Mouse (Mus musculus) erythroblast, adult 5-6 weeks (primary cell): ENCODE results near the gene Kif27. TPM values are rescaled to one million over a fixed set of nuclear protein-coding genes. Genes with fewer than 3 reads are reported as not detected.
"Not testable (repeated sequence)": the region's sequence is repeated elsewhere in the genome, so short reads cannot be mapped to it uniquely, and the experiment has no call there.

Experiments
- ATAC-seq: replicated peaks from 2 replicates; pipeline ENCODE4 v1.8.0; 2016; ENCODE audit warnings: moderate number of reproducible peaks, mild to moderate bottlenecking, moderate TSS enrichment, inconsistent platforms; ENCODE audit not compliant: poor library complexity, low FRiP score, severe bottlenecking
- total RNA-seq, 2 experiments: library from RNA; stranded (forward) in 1 of 2; stranded (reverse) in 1 of 2; fragments of 150-400 nt in 1 of 2; fragments of 200-764, 138-1000 nt in 1 of 2; gene quantifications; 2 replicates each; pipeline versions ENCODE4 v1.2.3 to v1.2.4; 2015 to 2017; ENCODE audit warnings: low replicate concordance in 2 of 2

Gene Kif27
- total RNA-seq, 2 experiments from 2014 or later = not detected

DNA sequence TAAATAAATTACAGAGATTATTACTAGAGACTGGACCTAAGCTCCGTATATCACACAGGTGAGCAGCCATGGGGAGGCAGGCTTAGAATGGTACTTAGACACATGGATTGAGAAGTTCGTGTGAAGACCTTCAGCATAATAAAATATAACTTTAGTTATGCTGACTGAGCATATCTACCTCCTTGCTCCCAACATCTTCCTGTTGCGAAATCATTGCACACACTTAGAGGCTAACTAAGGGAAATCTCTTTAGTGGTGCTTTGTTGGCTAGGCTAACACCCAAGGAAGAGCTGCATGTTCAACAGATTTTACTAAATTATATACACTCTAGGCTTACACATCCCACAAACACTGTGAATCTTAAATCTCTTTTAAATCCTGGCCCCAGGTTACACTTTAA, 7.5 kb upstream of the Kif27 start:
- no peak for ATAC-seq

DNA sequence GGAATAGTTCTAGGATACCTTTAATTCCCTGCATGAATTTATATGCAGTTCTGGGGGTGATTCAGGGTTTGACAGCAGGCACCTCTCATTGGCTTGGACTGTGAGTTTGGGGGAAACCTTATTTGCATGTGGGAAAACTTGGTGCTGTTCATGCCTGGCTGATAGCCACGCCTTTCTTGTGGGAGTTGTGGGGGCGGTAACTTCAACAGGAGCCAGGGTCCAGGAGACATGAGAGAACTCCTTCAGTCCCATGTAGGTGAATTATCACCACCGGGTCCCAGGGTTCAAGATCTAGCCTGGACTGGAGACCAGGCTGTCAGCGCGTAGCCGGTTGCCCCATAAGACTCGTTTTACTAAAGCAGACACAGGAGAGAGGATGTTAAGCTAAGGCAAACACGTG, 6.3 kb upstream of the Kif27 start:
- not testable (repeated sequence) for ATAC-seq

DNA sequence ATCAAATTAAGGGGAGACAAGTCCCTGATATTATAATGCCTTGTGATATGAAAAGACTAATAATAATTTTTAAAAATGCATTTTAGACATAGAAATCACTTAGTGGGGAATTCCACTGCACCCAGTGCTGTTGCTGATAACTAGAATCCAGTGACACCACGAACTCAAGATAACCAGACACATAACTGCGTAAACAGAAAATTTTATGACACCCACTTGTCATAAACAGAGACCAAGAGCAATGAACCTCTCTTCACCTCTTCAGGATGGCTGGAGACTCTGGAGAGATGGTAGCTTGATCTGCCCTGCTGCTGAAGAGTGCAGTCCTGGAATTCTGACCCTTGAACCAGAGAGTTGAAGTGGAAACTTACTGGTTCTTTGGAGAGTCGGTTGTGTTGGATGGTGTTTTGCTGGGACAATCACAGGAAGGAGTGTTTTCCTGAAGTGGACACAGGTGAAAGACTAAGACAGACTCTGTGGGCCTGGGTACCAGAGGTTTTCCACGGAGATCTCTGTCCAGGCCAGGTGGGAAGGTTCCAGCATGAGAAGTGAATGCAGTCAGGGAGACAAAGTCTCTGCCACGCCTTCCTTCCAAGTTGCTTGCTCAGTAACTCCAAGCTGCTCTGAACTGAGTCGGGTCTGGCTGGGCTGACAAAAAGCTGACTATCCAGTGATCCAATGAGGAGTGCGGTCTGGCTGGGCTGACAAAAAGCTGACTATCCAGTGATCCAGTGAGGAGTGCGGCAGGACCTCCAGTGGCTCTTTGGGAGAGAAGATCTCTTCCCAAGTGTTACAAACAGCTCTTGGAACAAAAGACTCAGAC, 5.6 kb upstream of the Kif27 start:
- ATAC-seq = no peak

- ATAC-seq = peak; percentile 63
Measured at GRCm38 (mm10) chr13:58359304-58359653, 357 bp upstream of the Kif27 start.

GRCm38 (mm10) chr13:58352996-58353395, 5.9 kb downstream of the Kif27 start:
- ATAC-seq = no peak

GRCm38 (mm10) chr13:58350606-58351005, 8.3 kb downstream of the Kif27 start:
- no peak for ATAC-seq

DNA sequence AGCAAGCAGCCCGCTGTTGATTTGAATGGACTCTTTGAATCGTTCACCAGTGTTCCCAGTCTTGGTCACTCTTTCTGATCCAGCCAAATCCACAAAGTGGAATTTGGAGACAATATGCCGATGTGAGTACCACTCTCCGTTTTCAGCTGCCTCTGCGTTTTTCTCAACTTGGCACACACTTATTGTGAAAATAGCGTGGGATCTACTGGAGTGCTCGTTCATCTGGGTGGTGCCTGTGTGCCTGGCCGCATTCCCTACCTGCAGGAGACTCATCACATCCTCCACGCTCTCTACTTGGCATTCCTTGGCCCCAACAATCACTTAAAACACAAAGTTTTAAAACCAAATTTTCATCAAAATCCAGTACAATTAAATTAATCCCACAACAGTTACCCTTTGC, 14.4 kb downstream of the Kif27 start:
- ATAC-seq = no peak

DNA sequence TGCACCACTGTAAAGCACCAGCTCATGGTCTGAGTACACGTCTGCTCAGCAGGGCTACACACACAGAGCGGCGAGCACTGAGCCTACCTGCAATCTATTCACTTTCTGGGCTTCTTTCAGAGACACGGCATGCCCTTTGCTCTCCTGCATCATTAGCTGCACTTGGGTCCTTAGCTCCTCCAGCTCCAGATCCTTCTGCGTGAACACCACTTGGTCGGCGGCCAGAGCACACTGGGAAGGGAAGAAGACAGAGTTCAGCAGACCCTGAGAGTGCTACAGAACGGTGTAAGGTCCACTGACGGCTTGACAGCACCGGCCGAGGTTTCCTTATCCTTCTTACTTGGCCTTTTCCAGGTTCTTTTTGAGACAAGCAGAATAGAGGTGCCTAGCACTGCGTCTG, 21.5 kb downstream of the Kif27 start:
- ATAC-seq = no peak

- no peak for ATAC-seq
Measured at GRCm38 (mm10) chr13:58334116-58334515, 24.8 kb downstream of the Kif27 start.

GRCm38 (mm10) chr13:58317768-58318167, 41.2 kb downstream of the Kif27 start:
- ATAC-seq = no peak

- ATAC-seq = no peak
Measured at GRCm38 (mm10) chr13:58314991-58315390, 43.9 kb downstream of the Kif27 start.

DNA sequence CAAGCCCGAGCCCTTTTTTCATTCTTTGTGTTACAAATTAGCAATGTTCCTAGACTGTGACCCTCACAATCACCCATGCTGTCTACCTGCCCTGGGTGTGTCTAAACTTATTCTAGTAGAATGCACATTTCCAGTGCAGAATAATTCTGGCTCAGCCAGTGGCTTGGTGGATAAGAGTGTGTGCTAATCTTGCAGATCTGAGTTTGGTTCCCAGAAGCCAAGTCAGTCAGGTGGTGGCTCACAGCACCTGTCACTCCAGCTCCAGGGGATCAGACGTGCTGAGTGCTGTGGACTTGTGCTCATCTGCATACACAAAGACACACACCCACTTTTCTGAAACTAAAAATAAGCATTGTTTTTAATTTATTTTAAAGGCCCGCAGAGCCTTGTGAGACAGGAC, 45.2 kb downstream of the Kif27 start:
- ATAC-seq = no peak

DNA sequence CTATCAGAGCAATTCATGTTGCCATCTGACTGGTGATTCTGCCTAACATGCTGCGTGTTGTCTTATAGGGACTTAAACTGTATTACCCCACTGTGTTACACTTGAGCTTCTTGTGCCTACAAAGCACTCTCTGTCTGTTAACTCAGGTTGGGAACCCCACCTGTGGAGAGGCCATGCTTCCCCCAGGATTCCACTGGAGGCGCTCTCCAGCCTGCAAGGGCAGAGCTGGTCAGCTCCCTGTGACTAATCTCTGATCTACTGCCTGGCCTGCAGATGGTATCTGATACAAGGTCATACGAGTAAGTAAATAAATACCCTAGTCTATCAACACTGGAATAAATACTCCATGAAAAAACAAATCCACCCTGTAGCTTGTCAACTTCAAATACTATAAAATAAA, 47.6 kb downstream of the Kif27 start:
- no peak for ATAC-seq

DNA sequence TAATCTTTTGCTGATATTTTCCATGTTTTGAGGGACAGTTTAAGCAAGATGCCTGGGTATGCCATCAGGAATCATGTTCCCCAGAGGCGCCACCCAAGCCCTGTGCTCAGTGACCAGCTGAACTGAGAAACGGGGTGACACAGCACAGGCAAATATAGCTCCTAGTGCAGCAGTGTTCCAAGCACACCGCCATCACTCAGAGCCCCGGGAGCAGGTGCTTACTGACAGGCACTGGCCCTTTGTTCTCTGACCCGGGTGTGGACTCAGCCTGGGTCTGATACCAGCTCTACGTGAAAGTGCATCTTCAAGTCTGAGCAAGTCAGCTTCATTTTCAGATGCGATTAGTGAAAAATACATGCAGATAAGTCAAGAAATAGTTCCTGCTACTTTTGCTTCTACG, 49.4 kb downstream of the Kif27 start:
- ATAC-seq = no peak

DNA sequence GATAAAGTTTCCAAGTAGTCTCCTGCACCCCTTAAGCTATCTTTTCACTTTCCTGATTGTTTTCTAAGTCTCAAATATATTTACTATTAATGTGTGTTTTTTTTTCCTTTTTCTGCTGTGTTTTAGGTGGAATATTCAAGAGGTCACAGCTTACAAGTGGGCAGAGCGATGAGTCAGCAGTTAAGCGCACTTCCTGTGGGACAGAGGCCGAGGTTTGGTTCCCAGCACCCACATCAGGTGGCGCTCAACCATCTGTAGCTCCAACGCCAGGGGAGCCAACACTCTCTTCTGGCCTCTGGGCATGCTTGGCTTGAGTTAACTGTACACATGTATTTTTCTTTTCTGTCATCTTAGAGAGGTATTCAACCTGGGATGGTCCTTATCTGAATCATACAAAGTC, 51.5 kb downstream of the Kif27 start:
- ATAC-seq = no peak

DNA sequence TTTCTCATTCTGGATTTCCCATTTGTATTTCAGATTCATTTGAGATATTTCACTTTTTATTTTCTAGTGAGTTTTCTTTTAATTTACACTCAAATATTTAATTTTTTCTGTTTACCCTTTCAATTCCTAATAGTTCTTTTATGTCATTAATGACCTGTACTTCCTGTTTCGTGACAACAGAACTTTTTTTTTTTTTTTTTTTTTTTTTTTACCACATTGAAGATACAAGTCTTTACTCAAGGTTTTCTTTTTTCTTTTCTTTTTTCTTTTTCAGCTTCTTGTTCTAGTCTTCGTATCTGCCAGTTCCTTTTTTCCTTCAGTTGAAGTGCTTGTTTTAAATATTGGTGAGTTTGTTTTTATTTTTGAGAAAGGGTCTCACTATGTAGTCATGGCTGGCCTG, 53.7 kb downstream of the Kif27 start:
- no peak for ATAC-seq

DNA sequence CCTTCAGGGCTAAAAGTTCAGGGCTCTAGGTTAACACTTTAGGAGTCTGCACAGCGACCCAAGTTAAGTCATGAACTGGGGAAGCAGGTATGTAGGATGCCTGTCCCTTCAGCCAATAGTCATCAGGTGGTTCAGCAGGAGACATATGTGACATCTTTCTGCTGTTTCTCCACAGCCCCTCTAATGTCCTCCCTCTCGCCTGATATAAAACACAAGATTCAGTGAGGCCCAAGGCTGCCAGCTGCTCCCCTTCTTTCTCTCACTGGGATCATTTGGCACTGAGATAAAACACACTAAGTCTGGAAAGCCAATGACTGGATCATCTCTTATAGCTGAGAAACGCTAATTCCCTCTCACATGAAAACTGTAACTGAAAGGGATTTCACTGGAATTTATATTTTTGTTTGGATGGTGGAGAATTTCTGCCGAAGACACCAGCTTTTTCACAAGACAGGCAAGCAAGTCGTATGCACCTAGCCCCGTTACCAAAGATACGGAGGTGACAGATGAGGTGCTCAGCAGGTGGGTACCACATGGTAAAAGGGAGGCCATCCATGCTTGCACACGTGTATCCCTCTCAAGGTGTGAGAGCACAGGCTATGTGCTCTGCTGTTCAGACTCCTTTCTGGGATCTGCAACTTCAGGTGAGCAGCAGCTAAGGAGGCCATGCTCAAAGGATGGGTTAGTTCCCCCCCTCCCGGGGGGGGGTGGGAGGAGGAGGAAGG, 56.3 kb downstream of the Kif27 start:
- no peak for ATAC-seq

- no peak for ATAC-seq
Measured at GRCm38 (mm10) chr13:58301961-58302360, 57.0 kb downstream of the Kif27 start.

DNA sequence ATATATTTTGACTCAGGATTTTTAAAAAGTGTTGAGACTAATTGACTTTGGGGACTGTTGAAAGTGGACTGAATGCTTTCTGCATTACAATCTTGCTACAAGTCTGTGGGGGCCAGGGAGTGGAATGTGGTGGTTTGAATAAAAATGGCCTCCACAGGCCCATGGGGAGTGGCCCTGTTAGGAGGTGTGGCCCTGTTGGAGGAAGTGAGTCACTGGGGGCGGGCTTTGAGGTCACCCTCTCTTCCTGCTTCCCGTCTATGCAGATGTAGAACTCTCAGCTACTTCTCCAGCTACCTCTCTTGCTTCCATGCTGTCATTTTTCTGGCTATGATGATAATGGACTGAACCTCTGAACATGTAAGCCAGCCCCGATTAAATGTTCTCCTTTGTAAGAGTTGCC, 60.2 kb downstream of the Kif27 start:
- no peak for ATAC-seq

GRCm38 (mm10) chr13:58295582-58295981, 63.3 kb downstream of the Kif27 start:
- ATAC-seq = no peak

- no peak for ATAC-seq
Measured at GRCm38 (mm10) chr13:58292811-58293210, 66.1 kb downstream of the Kif27 start.
